Mouse (Mus musculus) cerebellum, adult 18-20 months (tissue): ENCODE measurements around the gene Gm28778.
"Not testable (repeated sequence)": the region's sequence is repeated elsewhere in the genome, so short reads cannot be mapped to it uniquely, and the experiment has no call there.

Experiments
- DNase-seq, 2 experiments: peaks; one replicate each; pipeline ENCODE4 v3.0.0; 2021

Gm28778 gene

DNA sequence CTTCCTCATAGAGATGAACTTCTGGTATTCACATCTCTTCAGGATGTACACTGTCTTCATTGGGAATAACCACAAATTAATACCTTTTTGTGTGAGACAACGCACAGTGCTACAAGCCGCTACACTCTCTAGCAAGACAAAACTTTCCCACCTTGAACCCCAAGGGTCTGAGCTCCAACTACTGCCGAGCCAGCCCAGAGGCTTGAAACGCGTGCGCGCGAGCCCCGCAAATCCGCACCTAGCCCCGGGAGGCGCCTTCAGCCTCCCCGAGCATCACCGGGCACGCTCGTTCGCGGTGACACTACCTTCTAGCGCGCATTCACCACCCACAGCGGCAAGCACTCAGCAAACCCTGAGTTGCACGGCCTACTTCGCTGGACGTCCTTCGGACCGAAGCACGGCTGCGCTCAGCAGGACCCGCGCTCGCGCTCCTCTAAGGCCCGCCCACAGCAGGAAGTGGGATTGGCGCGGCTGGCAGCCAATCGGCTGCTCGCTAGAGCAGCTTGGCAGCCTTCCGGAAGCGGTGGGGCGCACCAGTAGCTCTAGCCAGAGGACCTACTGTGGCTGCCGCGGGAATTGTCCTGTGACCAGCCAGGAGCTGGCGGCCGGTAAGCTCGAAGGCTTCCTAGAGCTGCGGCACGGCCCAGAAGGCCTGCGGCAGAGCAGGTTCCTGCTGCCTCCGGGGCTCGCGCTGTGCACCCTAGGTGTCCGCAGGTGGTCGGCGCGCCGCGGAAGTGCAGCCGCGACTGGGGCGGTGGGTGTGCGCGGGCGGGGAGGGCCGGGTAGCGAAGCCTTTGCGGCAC, at the start of gene Gm28778, which contains the start of the genes Pms1 and Ormdl1:
Gm28778 (plus strand) TSS at position 531 of the 803 bp plus-strand sequence.
Pms1 (minus strand) TSS at position 438 of the 803 bp plus-strand sequence.
Ormdl1 (plus strand) TSS at position 515 of the 803 bp plus-strand sequence.
- peak; percentile 93 to 99 for DNase-seq

GRCm38 (mm10) chr1:53264958-53265612, 31.8 kb upstream of the Gm28778 start:
- not testable (repeated sequence) for DNase-seq

- DNase-seq = no peak
Measured at GRCm38 (mm10) chr1:53269901-53270300, 27.0 kb upstream of the Gm28778 start.

GRCm38 (mm10) chr1:53272646-53273045, 24.3 kb upstream of the Gm28778 start:
- DNase-seq = peak; percentile 71 to 72

GRCm38 (mm10) chr1:53291197-53291596, 5.7 kb upstream of the Gm28778 start:
- no peak for DNase-seq

- no peak for DNase-seq
Measured at GRCm38 (mm10) chr1:53300506-53300905, 3.6 kb downstream of the Gm28778 start.

DNA sequence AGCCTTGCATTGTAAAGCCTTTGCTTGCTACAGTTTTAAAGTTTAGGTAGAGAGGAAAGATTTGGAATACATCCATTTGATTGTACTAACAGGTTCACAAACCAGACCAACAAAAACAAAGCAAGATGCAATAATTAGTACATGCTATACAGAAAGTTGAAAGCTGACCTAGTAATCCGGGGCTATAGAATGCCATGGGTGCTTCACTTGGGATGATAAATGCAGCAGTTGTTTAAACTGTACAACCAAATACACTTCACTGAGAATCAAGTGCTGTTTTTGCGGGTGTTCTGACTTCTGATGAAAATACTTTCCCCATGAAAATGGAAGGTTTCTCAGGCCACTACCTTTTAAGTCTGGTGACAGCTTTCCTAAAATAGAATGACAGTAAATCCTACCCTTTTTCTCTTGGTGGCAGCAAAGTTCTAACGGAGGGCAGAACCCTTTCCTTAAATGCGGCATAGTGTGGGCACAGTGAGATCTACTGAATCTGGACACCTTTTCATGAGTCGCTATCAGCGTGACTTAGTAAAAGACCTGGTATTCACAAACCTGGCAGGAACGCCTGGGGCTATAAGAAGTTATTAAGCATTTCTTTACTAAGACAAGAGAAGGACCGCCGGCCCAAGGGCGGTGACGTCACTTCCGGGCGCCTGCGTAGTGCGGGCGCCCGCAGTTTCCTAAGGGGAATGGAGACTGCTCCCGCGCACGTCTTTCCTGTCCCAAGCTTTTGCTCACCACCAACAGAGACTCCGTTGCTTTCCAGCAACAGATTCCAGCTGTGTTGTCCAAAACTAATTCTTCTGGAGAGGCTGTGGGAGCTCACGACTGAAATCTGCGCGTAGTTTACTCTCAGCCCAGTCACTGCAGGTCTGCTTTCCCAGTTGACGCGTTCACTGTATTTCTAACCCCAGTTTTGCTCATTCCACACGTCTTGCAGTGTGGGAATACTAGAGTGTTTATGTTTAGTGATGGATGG, 16.4 kb downstream of the Gm28778 start, which contains the start of gene Osgepl1:
Osgepl1 (plus strand) TSS at position 636 of the 979 bp plus-strand sequence.
- DNase-seq = peak; percentile 83 to 90

DNA sequence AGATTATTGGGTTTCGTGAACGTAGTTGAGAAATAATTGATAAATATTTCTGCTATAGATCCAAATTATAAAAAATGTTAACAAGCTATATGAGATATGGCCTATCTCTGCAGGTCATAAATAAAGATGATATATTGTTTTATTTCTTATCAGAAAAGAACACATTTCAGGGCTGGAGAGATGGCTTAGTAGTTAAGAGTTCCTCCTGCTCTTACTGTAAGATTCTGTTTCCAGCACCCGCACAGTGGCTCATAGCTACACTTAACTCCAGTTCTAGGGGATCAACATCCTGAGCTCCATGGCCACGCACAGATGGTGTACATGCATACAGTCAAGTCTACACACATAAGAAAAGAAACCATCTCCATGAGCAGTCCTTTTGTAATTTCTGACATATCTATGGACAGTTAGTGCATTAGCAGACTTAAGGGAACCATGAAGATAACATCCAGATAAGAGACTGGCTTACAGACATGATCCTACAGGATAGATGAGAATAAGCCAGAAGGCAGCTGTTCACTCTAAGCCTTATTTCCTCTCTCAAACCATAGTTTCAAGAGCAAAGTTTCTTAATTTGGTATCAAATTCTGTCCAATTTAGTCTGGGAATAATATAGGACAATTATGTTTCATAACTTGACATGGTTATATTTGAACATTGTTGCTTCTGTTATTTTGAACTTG, 24.9 kb downstream of the Gm28778 start:
- no peak for DNase-seq

DNA sequence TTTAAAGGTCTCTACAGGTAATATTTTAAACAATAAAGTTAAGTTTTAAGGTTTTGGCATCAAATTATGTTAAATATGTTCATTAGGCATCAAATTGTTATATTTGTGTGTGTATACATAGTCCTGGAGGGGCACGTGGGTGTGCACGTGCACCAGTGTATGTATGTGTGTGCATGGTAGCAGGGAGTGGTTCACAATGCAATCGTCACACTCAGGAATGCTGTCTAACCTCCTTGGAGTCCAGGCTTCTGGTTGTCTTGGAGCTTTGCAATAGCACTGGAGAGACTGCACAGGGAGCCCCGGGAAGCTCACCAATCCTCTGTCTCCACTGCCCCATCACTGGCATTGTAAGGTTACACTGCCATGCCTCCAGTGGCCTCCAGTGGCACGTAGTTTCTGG, 26.3 kb downstream of the Gm28778 start:
- no peak for DNase-seq

GRCm38 (mm10) chr1:53324277-53324676, 27.4 kb downstream of the Gm28778 start:
- DNase-seq = no peak

GRCm38 (mm10) chr1:53324827-53325494, 28.1 kb downstream of the Gm28778 start:
- no peak for DNase-seq

- not testable (repeated sequence) for DNase-seq
Measured at GRCm38 (mm10) chr1:53333527-53333926, 36.6 kb downstream of the Gm28778 start.

- no peak for DNase-seq
Measured at GRCm38 (mm10) chr1:53335465-53335864, 38.6 kb downstream of the Gm28778 start.

DNA sequence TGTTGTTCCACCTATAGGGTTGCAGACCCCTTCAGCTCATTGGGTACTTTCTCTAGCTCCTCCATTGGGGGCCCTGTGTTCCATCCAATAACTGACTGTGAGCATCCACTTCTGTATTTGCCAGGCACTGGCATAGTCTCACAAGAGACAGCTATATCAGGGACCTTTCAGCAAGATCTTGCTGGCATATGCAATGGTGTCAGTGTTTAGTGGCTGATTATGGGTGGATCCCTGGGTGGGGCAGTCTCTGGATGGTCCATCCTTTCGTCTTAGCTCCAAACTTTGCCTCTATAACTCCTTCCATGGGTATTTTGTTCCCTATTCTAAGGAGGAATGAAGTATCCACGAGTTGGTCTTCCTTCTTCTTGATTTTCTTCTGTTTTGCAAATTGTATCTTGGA, 40.5 kb downstream of the Gm28778 start:
- not testable (repeated sequence) for DNase-seq

GRCm38 (mm10) chr1:53341071-53341470, 44.2 kb downstream of the Gm28778 start:
- no peak for DNase-seq

- peak; percentile 94 to 96 for DNase-seq
Measured at GRCm38 (mm10) chr1:53352327-53353261, 55.7 kb downstream of the Gm28778 start, which contains the start of the genes Asdurf, Gm28551 and Asnsd1. TSS of gene Asdurf (minus strand) at chr1:53352619. TSS of gene Gm28551 (minus strand) at chr1:53352667. TSS of gene Asnsd1 (minus strand) at chr1:53352752.

DNA sequence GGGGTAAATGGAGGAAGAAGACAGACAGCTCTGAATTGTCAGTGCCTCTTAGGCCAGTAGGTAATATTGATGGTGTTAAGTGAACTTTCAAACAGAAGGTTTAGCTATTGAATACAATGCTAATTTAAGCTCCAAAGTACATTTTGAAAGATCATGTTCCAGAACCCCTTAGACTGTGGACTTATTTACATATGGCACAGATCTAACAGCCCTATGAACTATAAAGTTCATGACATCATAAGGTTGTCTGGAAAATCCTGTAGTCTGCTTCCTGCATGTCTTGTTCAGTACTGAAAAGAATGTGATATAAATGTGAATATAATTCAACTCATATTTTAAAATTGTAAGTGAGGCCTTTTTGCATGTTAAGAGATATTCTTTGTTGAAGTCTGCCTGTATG, 62.1 kb downstream of the Gm28778 start:
- no peak for DNase-seq
